Mouse (Mus musculus) lung, adult 18-20 months (tissue): Measurements from ENCODE around the gene Ifnar2.

Experiments
- DNase-seq, 2 experiments: peaks; one replicate each; pipeline ENCODE4 v3.0.0; 2022; ENCODE audit warnings: mixed read lengths in 2 of 2

The Ifnar2 gene

GRCm38 (mm10) chr16:91372577-91373472 lies at the start of gene Ifnar2:
Gene Ifnar2, plus strand, starts transcription at chr16:91372783.
- peak; percentile 88 to 89 for DNase-seq

- no peak for DNase-seq
Observed at GRCm38 (mm10) chr16:91327605-91328004, 45.0 kb upstream of the Ifnar2 start.

GRCm38 (mm10) chr16:91328922-91329321 lies 43.7 kb upstream of the Ifnar2 start:
- no peak for DNase-seq

GRCm38 (mm10) chr16:91330496-91330895 lies 42.1 kb upstream of the Ifnar2 start:
- no peak for DNase-seq

GRCm38 (mm10) chr16:91331153-91331552 lies 41.4 kb upstream of the Ifnar2 start:
- no peak for DNase-seq

GRCm38 (mm10) chr16:91332880-91333279 lies 39.7 kb upstream of the Ifnar2 start:
- DNase-seq: no peak

- DNase-seq: no peak
Observed at GRCm38 (mm10) chr16:91334190-91334893, 38.2 kb upstream of the Ifnar2 start.

GRCm38 (mm10) chr16:91336753-91337152 lies 35.8 kb upstream of the Ifnar2 start:
- no peak for DNase-seq

- no peak for DNase-seq
Observed at GRCm38 (mm10) chr16:91337480-91337879, 35.1 kb upstream of the Ifnar2 start.

- no peak for DNase-seq
Observed at GRCm38 (mm10) chr16:91346491-91346890, 26.1 kb upstream of the Ifnar2 start.

- DNase-seq: no peak
Observed at GRCm38 (mm10) chr16:91347491-91348263, 24.9 kb upstream of the Ifnar2 start.

GRCm38 (mm10) chr16:91348264-91348565 lies 24.4 kb upstream of the Ifnar2 start:
- no peak for DNase-seq

- no peak for DNase-seq
Observed at GRCm38 (mm10) chr16:91348588-91349330, 23.8 kb upstream of the Ifnar2 start.

GRCm38 (mm10) chr16:91352084-91352562 lies 20.5 kb upstream of the Ifnar2 start:
- DNase-seq: peak; percentile 56 to 60

- DNase-seq: no peak
Observed at GRCm38 (mm10) chr16:91352749-91353148, 19.8 kb upstream of the Ifnar2 start.

GRCm38 (mm10) chr16:91353177-91353576 lies 19.4 kb upstream of the Ifnar2 start:
- DNase-seq: no peak

- no peak for DNase-seq
Observed at GRCm38 (mm10) chr16:91353638-91354037, 18.9 kb upstream of the Ifnar2 start.

GRCm38 (mm10) chr16:91354599-91354998 lies 18.0 kb upstream of the Ifnar2 start:
- DNase-seq: no peak

- DNase-seq: peak in 1 of 2 experiments; percentile 62
Observed at GRCm38 (mm10) chr16:91355160-91355559, 17.4 kb upstream of the Ifnar2 start.

- no peak for DNase-seq
Observed at GRCm38 (mm10) chr16:91356760-91357525, 15.6 kb upstream of the Ifnar2 start.

GRCm38 (mm10) chr16:91357526-91357900 lies 15.1 kb upstream of the Ifnar2 start:
- DNase-seq: no peak

GRCm38 (mm10) chr16:91358555-91358954 lies 14.0 kb upstream of the Ifnar2 start:
- peak in 1 of 2 experiments; percentile 10 for DNase-seq
